Mouse (Mus musculus) ZHBTc4 (cell line): ENCODE results near the gene Rab19.
"Not testable (repeated sequence)": the region's sequence is repeated elsewhere in the genome, so short reads cannot be mapped to it uniquely, and the experiment has no call there.

Experiments used
- DNase-seq: peaks from one replicate; pipeline ENCODE4 v3.0.0-alpha.2; 2011; ENCODE audit warnings: low read depth, low spot score

Gene Rab19

GRCm38 (mm10) chr6:39379749-39380148 is 1.2 kb upstream of the Rab19 start:
- DNase-seq, result no peak

GRCm38 (mm10) chr6:39380276-39380675 is 699 bp upstream of the Rab19 start:
- no peak for DNase-seq

DNA sequence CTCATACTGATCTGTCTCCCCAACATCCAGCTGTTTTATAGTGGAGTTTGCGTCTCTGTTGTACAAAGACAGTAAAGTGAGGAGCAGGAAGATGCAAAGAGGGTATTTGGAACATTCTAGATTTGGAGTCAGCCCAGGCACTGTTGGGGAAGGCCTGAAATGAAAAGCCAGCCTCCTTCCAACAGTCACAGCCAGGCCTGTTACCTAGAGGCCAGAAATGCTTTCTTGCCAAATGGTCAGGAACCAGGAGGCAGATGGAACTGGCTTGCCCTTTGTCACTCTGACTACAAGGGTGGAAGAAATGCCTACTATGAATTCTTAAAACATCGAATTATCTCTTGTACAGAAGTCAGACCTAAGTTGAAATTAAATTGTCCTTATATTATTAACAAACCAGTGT is 9.0 kb downstream of the Rab19 start:
- no peak for DNase-seq

DNA sequence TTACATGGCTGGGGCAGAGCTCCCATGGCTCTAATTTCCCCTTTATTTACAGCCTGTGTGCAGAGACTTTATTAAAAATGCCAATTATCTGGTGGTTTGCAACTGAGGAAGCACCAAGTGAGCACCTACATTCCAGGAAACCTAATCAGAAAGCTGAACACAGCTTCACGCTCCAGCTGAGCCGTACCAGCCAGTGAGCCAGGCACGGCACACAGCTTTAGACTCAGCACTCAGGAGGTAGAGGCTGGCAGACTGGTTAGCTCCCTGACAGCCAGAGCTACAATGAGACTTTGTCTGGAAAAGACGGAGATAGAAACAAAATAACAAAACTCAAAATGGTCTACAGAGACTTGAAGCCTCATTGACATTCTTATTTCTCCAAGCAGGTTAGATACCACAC is 14.5 kb downstream of the Rab19 start:
- DNase-seq, result no peak

DNA sequence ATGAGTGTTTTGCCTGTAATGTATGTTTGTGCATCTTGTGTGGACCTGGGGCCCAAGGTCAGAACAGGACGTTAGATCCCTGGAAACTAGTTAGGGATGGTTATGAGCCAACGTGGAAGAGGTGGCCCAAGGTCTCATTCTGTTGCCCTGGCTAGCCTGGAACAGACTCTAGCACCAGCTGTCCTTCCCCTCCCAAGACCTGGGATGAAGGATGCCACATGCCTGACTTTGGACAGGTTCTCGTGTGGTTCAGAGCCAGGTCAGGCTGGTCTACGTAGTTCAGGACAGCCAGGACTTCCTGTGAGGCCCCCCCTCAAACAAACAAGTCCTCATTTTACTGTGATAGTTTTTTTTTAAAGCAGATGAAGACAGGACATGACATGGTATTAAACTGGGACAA is 14.9 kb downstream of the Rab19 start:
- DNase-seq, result no peak

- DNase-seq, result peak; percentile 75
Observed at GRCm38 (mm10) chr6:39397046-39397445, 16.1 kb downstream of the Rab19 start.

DNA sequence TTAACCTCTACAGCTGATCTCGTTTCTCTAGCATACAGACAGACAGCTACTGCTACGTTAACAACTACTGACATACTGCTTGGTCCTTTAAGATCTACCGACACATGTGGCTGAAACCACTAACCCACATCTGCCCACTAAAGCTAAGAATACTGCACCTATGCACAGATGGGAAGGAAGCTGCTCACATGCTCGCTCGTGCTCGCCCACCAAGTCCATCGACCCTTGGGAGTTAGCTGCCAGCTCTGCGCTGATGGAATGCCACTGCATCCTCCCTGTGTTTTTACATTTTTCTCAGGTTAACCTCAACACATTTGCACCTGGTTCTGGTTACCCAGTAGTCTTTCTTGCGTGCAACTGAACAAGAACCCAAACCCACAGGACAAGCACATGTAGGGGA is 17.4 kb downstream of the Rab19 start:
- no peak for DNase-seq

- DNase-seq, result peak; percentile 99
Observed at GRCm38 (mm10) chr6:39400343-39400742, 19.4 kb downstream of the Rab19 start.

GRCm38 (mm10) chr6:39403136-39403535 is 22.2 kb downstream of the Rab19 start:
- DNase-seq, result no peak

- no peak for DNase-seq
Observed at GRCm38 (mm10) chr6:39406480-39406879, 25.5 kb downstream of the Rab19 start.

DNA sequence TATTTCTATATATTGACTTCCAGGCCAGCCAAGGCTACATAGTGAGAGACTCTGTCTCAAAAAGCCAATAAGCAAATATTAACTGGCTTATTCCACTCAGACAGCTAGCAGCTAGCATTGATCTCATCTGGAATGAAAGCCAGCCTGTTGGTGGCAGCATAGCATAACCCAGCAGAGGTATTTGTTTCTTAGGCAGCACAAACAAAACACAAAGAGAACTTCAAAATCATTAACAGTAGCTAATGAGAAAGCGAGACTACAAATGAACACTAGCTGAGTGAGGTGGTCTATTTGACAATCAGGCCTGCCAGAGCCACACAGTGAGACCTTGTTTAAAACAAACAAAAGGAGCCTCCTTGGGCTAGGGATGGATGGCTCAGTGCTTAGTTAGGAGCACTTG is 33.1 kb downstream of the Rab19 start:
- DNase-seq, result no peak

GRCm38 (mm10) chr6:39415762-39416161 is 34.8 kb downstream of the Rab19 start:
- peak; percentile 91 for DNase-seq

DNA sequence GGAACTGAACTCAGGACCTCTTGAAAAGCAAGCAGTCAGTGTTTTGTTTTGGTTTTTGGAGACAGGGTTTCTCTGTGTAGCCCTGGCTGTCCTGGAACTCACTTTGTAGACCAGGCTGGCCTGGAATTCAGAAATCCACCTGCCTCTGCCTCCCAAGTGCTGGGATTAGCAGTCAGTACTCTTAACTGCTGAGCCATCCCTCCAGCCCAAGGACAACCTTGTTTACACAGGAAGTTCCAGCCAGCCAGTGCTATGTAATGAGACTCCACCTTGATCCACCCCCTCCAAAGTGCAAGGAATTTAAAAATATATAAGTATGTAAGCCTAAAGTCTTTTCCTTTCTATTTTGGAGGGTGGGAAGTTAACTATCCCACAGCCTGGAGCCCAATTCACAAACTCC is 35.7 kb downstream of the Rab19 start:
- DNase-seq, result not testable (repeated sequence)

GRCm38 (mm10) chr6:39419386-39419850 is 38.4 kb downstream of the Rab19 start:
- no peak for DNase-seq

DNA sequence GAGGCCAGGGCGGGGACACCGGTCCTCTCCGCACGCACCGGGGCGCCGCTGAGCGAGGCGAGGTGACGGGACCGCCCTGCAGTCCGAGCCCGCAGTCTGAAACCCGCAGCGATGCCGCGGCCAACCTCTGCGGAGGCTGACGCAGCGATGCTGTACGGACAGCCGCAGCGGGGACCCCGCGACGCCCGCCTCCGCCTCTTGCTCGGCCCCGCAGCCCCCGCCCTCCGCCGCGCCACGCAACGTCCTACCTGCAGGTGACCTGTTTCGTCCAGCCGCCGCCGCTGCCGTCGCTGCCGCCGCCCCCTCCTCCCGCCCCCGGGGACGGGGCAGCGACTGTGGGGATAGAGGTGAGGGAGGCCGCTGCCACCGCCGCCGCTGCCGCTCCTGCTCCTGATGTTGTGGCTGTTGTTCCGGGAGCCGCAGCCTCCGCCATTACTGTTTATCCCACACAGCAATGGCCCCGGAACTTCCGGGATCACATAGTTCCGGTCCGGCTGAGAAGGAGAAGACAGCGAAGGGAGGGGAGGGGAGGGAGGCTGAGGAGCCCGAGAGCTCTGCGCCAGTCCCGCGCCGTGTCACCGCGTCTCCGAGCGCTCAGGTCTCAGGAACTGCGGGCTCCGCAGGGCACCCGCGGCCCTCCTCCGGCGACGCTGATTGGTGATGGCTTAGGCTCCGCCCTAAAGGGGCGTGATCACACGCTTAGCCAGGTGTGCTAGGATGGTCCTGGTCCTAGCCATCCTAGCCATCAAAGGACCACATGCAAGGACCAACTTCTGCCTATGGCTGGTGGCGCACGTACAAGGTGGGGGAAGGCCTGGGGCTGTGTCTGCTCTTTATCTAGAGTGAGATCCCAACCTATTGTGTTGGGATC is 39.1 kb downstream of the Rab19 start, which contains the start of gene Mkrn1:
Gene Mkrn1, minus strand, starts transcription at position 612 of the 871 bp plus-strand sequence.
- DNase-seq, result peak; percentile 99

- no peak for DNase-seq
Observed at GRCm38 (mm10) chr6:39420867-39421266, 39.9 kb downstream of the Rab19 start.

DNA sequence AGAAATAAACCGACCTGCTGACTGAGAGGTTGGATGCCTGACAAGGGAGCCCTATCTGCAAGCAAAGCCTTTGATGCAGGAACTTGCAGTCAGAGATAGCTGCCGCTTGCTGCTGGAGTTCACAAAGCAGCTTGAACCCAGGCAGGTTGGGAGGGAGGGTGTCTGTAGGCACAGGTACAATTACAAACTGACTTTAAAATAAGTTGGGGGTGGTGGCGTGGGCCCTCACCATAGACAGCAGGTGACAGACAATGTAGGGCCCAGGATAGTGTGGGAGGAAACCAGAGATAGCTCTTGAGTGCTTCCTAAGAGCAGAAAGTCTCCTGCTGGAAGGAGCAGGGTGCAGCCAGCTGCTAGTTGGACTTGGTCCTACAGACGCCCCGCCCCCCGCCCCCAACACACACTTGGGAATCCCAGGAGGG is 42.2 kb downstream of the Rab19 start:
- DNase-seq, result peak; percentile 61

GRCm38 (mm10) chr6:39423686-39424085 is 42.7 kb downstream of the Rab19 start:
- DNase-seq, result no peak

- no peak for DNase-seq
Observed at GRCm38 (mm10) chr6:39425181-39425580, 44.2 kb downstream of the Rab19 start.

DNA sequence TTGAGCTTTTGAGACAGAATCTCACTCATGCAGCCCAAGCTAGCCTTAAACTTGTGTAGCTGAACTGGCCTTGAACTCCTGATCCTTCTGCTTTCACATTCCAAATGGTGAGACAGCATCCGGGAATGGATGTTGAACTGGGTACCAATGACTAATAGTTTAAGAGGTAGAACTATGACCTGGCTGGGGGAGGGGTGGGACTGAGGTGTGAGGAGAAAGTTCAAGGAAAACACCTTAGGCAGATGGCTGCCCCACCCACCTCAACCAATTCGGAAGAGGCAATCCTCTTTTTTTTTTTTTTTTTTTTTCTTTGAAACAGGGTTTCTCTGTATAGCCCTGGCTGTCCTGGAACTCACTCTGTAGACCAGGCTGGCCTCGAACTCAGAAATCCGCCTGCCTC is 45.8 kb downstream of the Rab19 start:
- peak; percentile 70 for DNase-seq

GRCm38 (mm10) chr6:39427276-39428003 is 46.5 kb downstream of the Rab19 start:
- no peak for DNase-seq

- DNase-seq, result no peak
Observed at GRCm38 (mm10) chr6:39429007-39429788, 48.2 kb downstream of the Rab19 start.
